Mouse (Mus musculus) adrenal gland, postnatal 14 days (tissue): ENCODE measurements around the gene Ran. TPM values are rescaled to one million over a fixed set of nuclear protein-coding genes. Genes with fewer than 3 reads are reported as not detected.
A peak's percentile ranks its signal among the peaks of the same experiment; 100 is the strongest.

Experiments used
- DNase-seq: peaks from one replicate; pipeline ENCODE4 v3.0.0; 2021; ENCODE audit warnings: mixed read lengths
- total RNA-seq: library from RNA; stranded (reverse); gene quantifications from 2 replicates; pipeline ENCODE4 v1.2.3, GENCODE M21; 2021

Ran gene
- total RNA-seq, 1 experiment from 2014 or later, result 219 TPM

DNA sequence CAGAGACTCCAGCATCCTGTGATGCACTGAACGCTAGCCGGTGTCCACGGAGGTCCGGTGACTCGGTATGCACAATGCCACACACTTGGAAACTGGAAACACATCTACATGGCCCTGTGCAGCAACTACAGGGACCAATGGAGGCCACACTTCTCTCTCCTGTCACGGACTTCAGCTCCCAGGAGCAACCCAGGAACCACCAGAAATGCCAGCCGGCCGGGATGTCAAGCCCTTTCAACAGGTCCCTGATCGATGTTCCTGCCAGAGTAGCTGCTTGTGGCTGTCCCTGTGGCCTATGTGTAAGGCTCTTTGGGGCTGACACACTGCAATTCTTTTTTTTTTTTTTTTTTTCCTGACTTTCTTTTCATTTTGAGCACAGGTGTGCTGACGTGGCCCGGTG, 44.3 kb downstream of the Ran start:
- no peak for DNase-seq

DNA sequence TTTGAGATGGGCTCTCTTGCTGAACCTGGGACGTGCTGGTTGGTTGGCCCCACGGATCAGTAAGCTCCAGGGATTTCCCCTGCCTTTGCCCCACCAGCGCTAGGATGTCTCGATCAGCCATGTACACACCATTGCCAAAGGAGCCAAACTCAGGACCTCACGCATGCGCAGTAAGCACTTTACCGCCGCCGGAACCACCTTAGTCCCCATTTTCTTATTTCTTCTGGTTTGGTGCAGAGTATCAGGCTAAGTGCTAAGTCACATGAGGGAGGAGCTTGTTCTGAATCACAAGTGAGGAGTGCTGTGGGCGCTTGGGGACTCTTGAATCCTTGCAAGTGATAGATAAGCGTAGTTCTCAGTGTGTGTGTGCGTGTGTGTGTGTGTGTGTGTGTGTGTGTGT, 45.4 kb downstream of the Ran start:
- no peak for DNase-seq

DNA sequence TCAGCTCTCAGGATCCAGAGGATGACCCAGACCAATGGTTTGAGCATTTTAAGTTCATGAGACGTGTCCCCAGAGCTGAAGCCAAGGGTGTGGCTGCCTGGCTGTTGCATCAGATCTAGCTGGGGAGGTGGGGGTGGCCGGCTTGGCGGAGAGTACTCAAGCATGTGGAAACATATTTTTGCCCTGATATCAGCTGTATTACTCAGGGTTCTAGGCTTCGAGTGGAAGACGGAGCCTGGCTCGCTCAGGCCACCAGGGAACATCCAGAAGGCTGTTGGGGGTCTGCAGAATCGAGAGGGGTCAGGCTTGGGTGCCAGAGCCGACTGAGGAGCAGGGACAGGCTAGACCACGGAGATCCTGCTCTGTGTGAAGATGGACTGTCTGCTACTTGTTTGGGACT, 46.1 kb downstream of the Ran start:
- DNase-seq, result peak; percentile 35

DNA sequence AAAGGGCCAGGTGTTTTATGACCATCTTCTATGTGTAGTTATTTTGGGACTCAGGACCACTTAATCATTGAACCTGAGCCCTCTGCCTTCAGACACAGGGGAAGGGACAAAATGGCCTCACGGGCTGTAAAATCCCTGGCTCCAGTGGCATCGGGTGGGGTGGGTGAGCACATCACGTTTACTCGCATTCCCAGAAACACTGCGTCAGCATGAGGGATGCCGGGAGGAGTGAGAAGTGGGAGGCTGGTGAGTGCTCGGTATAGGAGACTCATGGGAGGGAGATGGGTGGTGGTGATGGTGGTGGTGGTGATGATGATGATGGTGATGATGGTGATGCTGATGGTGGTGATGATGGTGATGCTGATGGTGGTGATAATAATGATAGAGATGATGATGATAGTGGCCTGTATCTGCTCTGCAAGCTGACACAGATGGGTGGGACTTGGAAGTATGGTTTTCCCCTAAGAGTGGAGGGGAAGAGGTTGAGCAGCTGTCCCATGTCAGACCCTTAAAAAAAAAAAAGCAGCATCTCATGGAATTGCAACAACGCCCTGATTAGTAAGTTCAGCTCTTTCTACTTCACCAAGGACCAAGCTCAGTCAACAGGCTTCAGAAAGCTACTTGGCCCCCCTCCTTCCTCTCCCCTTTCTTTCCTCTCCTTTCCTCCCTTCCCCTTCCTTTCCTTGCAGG, 46.8 kb downstream of the Ran start:
- no peak for DNase-seq

DNA sequence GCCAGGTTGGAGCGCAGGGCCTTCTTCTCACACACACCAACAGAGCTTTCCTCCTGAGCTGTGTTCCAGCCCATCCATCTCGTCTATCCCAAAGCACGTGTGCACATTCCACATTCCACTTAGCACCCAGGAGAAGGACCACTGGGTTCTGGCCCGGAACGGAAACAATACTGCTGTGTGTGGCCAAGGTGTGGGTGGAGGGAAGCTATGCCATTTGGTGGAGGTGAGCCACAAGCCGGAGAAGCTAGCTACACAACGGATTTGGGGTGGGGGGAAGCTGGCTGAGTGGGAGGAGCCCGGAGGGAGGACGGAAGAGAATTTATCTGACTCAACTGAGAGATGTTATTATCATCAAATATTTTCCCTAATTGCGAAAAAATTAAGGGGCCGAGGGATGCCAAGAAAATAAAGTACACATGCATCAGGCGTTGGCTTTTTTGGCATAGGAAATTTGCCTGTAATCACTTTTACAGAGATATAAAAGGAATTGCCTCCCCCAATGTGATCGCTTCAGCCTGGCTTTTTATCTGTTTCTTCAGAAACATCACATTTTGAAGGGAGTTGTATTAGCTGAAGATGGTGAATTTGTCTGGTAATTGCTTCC, 47.5 kb downstream of the Ran start:
- DNase-seq, result no peak

DNA sequence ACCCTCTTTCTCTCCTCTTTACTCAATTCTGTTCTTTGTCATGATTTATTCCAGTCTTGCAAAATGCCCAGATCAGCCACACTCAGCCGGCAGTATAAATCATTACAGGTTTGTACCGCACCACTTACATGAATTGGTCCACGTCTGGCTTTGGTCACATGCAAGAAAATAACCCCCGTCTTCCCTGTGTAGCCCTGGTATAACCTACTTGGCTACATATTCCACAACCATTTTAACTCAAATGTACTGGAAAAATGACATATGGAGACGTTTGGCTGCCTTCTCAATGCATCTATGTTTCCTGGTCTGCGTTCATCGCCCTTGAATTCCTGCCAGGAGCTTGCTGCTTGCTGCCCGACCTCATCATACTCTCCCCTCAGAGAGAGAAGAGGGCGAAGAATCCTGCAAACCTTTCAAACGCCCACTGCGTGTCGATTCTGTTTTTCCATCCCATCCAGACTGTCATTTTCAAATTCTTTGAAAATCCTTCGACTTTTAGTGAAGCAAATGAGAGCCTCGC, 52.0 kb downstream of the Ran start:
- peak; percentile 61 for DNase-seq

DNA sequence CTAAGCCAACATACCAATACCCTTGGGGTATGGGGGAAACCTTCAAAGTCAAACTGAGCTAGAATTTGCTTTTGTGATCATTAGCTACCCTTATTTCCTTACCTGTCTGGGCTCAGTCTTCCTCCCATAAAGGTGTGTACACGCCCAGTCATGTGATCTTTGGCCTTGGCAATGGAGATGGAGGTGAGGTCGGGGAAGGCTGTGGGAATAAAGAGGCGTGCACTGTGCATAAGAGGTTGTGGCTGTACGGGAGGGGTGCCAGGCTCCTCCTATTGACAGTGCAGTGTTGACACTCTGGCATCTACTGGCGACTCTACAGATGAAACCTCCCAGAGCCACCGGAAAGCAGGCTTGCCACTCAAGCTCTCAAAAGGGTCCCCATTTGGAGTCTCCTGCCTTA, 53.5 kb downstream of the Ran start:
- no peak for DNase-seq

Other genes with a start within 250 kb of the Ran start
- gene Rimbp2, start 66.6 kb upstream of the Ran start, total RNA-seq, result 5.7 and 6.0 TPM in 2 replicates
- 27.1 and 27.5 TPM in 2 replicates for gene Stx2, start 11.5 kb upstream of the Ran start, total RNA-seq
- gene Adgrd1, start 76.7 kb downstream of the Ran start, total RNA-seq, result 4.9 and 5.0 TPM in 2 replicates